Mouse (Mus musculus) left cerebral cortex, postnatal 4 days (tissue): ENCODE measurements at regions not wholly inside any gene's neighbourhood (a gene's known extent, or its start where the extent isn't known, plus 50 kb on each side); places are given as distances from the start of the nearest gene placed in this dataset.
A peak's percentile ranks its signal among the peaks of the same experiment; 100 is the strongest.

Experiments
- DNase-seq: peaks from one replicate; pipeline ENCODE4 v3.0.0-alpha.2; 2022
- intact Hi-C: fragments of 180-260 bp; cut with DNase I; formaldehyde crosslinking; loops from one replicate; pipeline ENCODE4 v1.15.1; 2025

- intact Hi-C loops, result no loop called here
- DNase-seq, result peak; percentile 25
Observed at GRCm38 (mm10) chr2:8115891-8116290, 606.5 kb upstream of the Celf2 start.

- DNase-seq, result peak; percentile 67
Observed at GRCm38 (mm10) chr2:8112361-8113073, 603.2 kb upstream of the Celf2 start.

GRCm38 (mm10) chr2:8094157-8094556 lies 584.8 kb upstream of the Celf2 start:
- peak; percentile 79 for DNase-seq
- intact Hi-C loops, result no loop called here

More at GRCm38 (mm10) chr2:8112361-8113073, 603.2 kb upstream of the Celf2 start:
- intact Hi-C loops, result no loop called here

- no peak for DNase-seq
- intact Hi-C loops, result no loop called here
Observed at GRCm38 (mm10) chr2:8067901-8068300, 558.5 kb upstream of the Celf2 start.

- DNase-seq, result no peak
- intact Hi-C loops, result no loop called here
Observed at GRCm38 (mm10) chr2:8061687-8062086, 552.3 kb upstream of the Celf2 start.

GRCm38 (mm10) chr2:8029212-8029611 lies 519.8 kb upstream of the Celf2 start:
- intact Hi-C loops, result no loop called here
- no peak for DNase-seq

- intact Hi-C loops, result no loop called here
- no peak for DNase-seq
Observed at GRCm38 (mm10) chr2:8027571-8027970, 518.2 kb upstream of the Celf2 start.

GRCm38 (mm10) chr2:8026648-8027047 lies 517.3 kb upstream of the Celf2 start:
- no peak for DNase-seq
- intact Hi-C loops, result no loop called here

- no peak for DNase-seq
- intact Hi-C loops, result no loop called here
Observed at GRCm38 (mm10) chr2:8022651-8023050, 513.3 kb upstream of the Celf2 start.

GRCm38 (mm10) chr2:8022043-8022442 lies 512.7 kb upstream of the Celf2 start:
- no peak for DNase-seq
- intact Hi-C loops, result no loop called here

GRCm38 (mm10) chr2:8012826-8013225 lies 503.5 kb upstream of the Celf2 start:
- intact Hi-C loops, result no loop called here
- no peak for DNase-seq

GRCm38 (mm10) chr2:7999444-7999843 lies 490.1 kb upstream of the Celf2 start:
- DNase-seq, result no peak

GRCm38 (mm10) chr2:7974471-7974870 lies 465.1 kb upstream of the Celf2 start:
- no peak for DNase-seq
- intact Hi-C loops, result no loop called here

More at GRCm38 (mm10) chr2:7999444-7999843, 490.1 kb upstream of the Celf2 start:
- intact Hi-C loops, result no loop called here

- intact Hi-C loops, result no loop called here
- no peak for DNase-seq
Observed at GRCm38 (mm10) chr2:7963456-7963855, 454.1 kb upstream of the Celf2 start.

GRCm38 (mm10) chr2:7954210-7954609 lies 444.8 kb upstream of the Celf2 start:
- no peak for DNase-seq
- intact Hi-C loops, result no loop called here

GRCm38 (mm10) chr2:7952846-7953245 lies 443.5 kb upstream of the Celf2 start:
- DNase-seq, result no peak
- intact Hi-C loops, result no loop called here

GRCm38 (mm10) chr2:7944946-7945345 lies 435.6 kb upstream of the Celf2 start:
- peak; percentile 47 for DNase-seq
- intact Hi-C loops, result no loop called here

GRCm38 (mm10) chr2:7933617-7934016 lies 424.3 kb upstream of the Celf2 start:
- DNase-seq, result no peak
- intact Hi-C loops, result no loop called here

GRCm38 (mm10) chr2:7906271-7906670 lies 396.9 kb upstream of the Celf2 start:
- intact Hi-C loops, result loop anchor here (10.0 kb wide), 1 partner anchor 131 kb away; no protein-coding TSS in a partner anchor
- no peak for DNase-seq

GRCm38 (mm10) chr2:7893787-7894186 lies 384.4 kb upstream of the Celf2 start:
- no peak for DNase-seq
- intact Hi-C loops, result no loop called here
